Mouse (Mus musculus): ENCODE measurements around the gene Cyp4f18. TPM values are rescaled to one million over a fixed set of nuclear protein-coding genes. Genes with fewer than 3 reads are reported as not detected.
"Not testable (repeated sequence)": the region's sequence is repeated elsewhere in the genome, so short reads cannot be mapped to it uniquely, and the experiment has no call there.

Cyp4f18 gene
- total RNA-seq, 2 experiments from 2014 or later: 0.48 TPM; not detected in 1

GRCm38 (mm10) chr8:71981456-71981855, 28.0 kb downstream of the Cyp4f18 start:
- DNase-seq: no peak
- intact Hi-C loops (cut with DNase I): no loop called here

- intact Hi-C loops (cut with DNase I): no loop called here
- DNase-seq: no peak
Measured at GRCm38 (mm10) chr8:71981032-71981431, 28.4 kb downstream of the Cyp4f18 start.

- intact Hi-C loops (cut with DNase I): no loop called here
- DNase-seq: no peak
Measured at GRCm38 (mm10) chr8:71974211-71974610, 35.2 kb downstream of the Cyp4f18 start.

GRCm38 (mm10) chr8:71971945-71972344, 37.5 kb downstream of the Cyp4f18 start:
- no peak for DNase-seq
- intact Hi-C loops (cut with DNase I): no loop called here

- intact Hi-C loops (cut with DNase I): loop anchor here (2.0 kb wide), 1 partner anchor 16 kb away; no protein-coding TSS in a partner anchor
- no peak for DNase-seq
Measured at GRCm38 (mm10) chr8:71968636-71969035, 40.8 kb downstream of the Cyp4f18 start.

GRCm38 (mm10) chr8:71968100-71968499, 41.3 kb downstream of the Cyp4f18 start:
- no peak for DNase-seq
- intact Hi-C loops (cut with DNase I): loop anchor here (2.0 kb wide), 1 partner anchor 15 kb away; no protein-coding TSS in a partner anchor

GRCm38 (mm10) chr8:71967261-71967660, 42.2 kb downstream of the Cyp4f18 start:
- no peak for DNase-seq
- intact Hi-C loops (cut with DNase I): no loop called here

- intact Hi-C loops (cut with DNase I): no loop called here
- no peak for DNase-seq
Measured at GRCm38 (mm10) chr8:71966411-71966810, 43.0 kb downstream of the Cyp4f18 start.

GRCm38 (mm10) chr8:71965166-71965565, 44.3 kb downstream of the Cyp4f18 start:
- intact Hi-C loops (cut with DNase I): no loop called here
- DNase-seq: no peak

- intact Hi-C loops (cut with DNase I): no loop called here
- no peak for DNase-seq
Measured at GRCm38 (mm10) chr8:71964051-71964450, 45.4 kb downstream of the Cyp4f18 start.

- intact Hi-C loops (cut with DNase I): no loop called here
- no peak for DNase-seq
Measured at GRCm38 (mm10) chr8:71961796-71962195, 47.6 kb downstream of the Cyp4f18 start.

- intact Hi-C loops (cut with DNase I): no loop called here
Measured at GRCm38 (mm10) chr8:71960483-71960882, 48.9 kb downstream of the Cyp4f18 start.

GRCm38 (mm10) chr8:71954666-71955065, 54.8 kb downstream of the Cyp4f18 start:
- no peak for DNase-seq
- intact Hi-C loops (cut with DNase I): no loop called here

More at GRCm38 (mm10) chr8:71960483-71960882, 48.9 kb downstream of the Cyp4f18 start:
- DNase-seq: no peak

- DNase-seq: not testable (repeated sequence)
- intact Hi-C loops (cut with DNase I): loop anchor here (2.0 kb wide), 1 partner anchor 16 kb away; no protein-coding TSS in a partner anchor
Measured at GRCm38 (mm10) chr8:71952961-71953700, 56.3 kb downstream of the Cyp4f18 start.

- intact Hi-C loops (cut with DNase I): loop anchor here (2.0 kb wide), 1 partner anchor 16 kb away; no protein-coding TSS in a partner anchor
- DNase-seq: no peak
Measured at GRCm38 (mm10) chr8:71952489-71952888, 56.9 kb downstream of the Cyp4f18 start.

- intact Hi-C loops (cut with DNase I): loop anchor here (2.0 kb wide), 1 partner anchor 17 kb away; no protein-coding TSS in a partner anchor
- no peak for DNase-seq
Measured at GRCm38 (mm10) chr8:71951436-71952161, 57.8 kb downstream of the Cyp4f18 start.

- DNase-seq: peak; percentile 98
- intact Hi-C loops (cut with DNase I): no loop called here
Measured at GRCm38 (mm10) chr8:71950482-71951221, 58.8 kb downstream of the Cyp4f18 start, which contains the start of gene Zfp961. TSS of gene Zfp961 (plus strand) at chr8:71951038.

GRCm38 (mm10) chr8:71948624-71949023, 60.8 kb downstream of the Cyp4f18 start:
- intact Hi-C loops (cut with DNase I): no loop called here
- no peak for DNase-seq

- intact Hi-C loops (cut with DNase I): no loop called here
- DNase-seq: no peak
Measured at GRCm38 (mm10) chr8:71941776-71942175, 67.7 kb downstream of the Cyp4f18 start.

- no peak for DNase-seq
Measured at GRCm38 (mm10) chr8:71940293-71941208, 68.9 kb downstream of the Cyp4f18 start.

More at GRCm38 (mm10) chr8:71940293-71941208, 68.9 kb downstream of the Cyp4f18 start:
- intact Hi-C loops (cut with DNase I): no loop called here
